Mouse (Mus musculus) C2C12 (cell line): ENCODE measurements around the gene Cabin1. TPM values are rescaled to one million over a fixed set of nuclear protein-coding genes. Genes with fewer than 3 reads are reported as not detected.

Experiments
- H3K27me3 ChIP-seq: one replicate; pipeline ENCODE4 v1.6.1; 2011; ENCODE audit not compliant: control insufficient read depth, insufficient read depth, insufficient read length
- H3K36me3 ChIP-seq: one replicate; pipeline ENCODE4 v1.6.1; 2011; ENCODE audit not compliant: control insufficient read depth, insufficient read depth
- H3K4me3 ChIP-seq: one replicate; pipeline ENCODE4 v1.5.1; 2011; ENCODE audit warnings: mild to moderate bottlenecking, control low read depth; ENCODE audit not compliant: poor library complexity, insufficient read depth, severe bottlenecking
- H3K79me2 ChIP-seq: one replicate; pipeline ENCODE4 v1.6.1; 2011; ENCODE audit not compliant: control insufficient read depth, insufficient read depth
- H3K79me3 ChIP-seq: one replicate; pipeline ENCODE4 v1.6.1; 2011; ENCODE audit warnings: low read depth, control low read depth
- H3ac ChIP-seq: one replicate; pipeline ENCODE3; 2011; ENCODE audit warnings: low read depth; ENCODE audit not compliant: control insufficient read depth, insufficient read length
- CEBPB ChIP-seq: IDR thresholded peaks from one replicate; pipeline ENCODE4 v1.6.1; 2011; ENCODE audit warnings: low read depth, mild to moderate bottlenecking, control low read depth, moderate library complexity
- CTCF ChIP-seq: IDR thresholded peaks from one replicate; pipeline ENCODE4 v1.5.1; 2011; ENCODE audit not compliant: control insufficient read depth, insufficient read depth, insufficient read length
- FOSL1 ChIP-seq: IDR thresholded peaks from one replicate; pipeline ENCODE4 v1.8.0; 2011; ENCODE audit warnings: mild to moderate bottlenecking, low read length; ENCODE audit not compliant: poor library complexity, insufficient read depth, severe bottlenecking
- MAX ChIP-seq: IDR thresholded peaks from one replicate; pipeline ENCODE4 v1.6.1; 2011; ENCODE audit warnings: mild to moderate bottlenecking, control low read depth
- MYOD1 ChIP-seq: IDR thresholded peaks from one replicate; pipeline ENCODE4 v1.6.1; 2011; ENCODE audit warnings: low read depth; ENCODE audit not compliant: control insufficient read depth, insufficient read length
- MYOG ChIP-seq: IDR thresholded peaks from one replicate; pipeline ENCODE4 v1.6.1; 2011; ENCODE audit not compliant: control insufficient read depth, insufficient read length; ENCODE audit errors: extremely low read depth
- USF1 ChIP-seq: IDR thresholded peaks from one replicate; pipeline ENCODE4 v1.6.1; 2011; ENCODE audit warnings: low read depth, mild to moderate bottlenecking, control low read depth, moderate library complexity
- polyA plus RNA-seq: library from polyadenylated mRNA; unstranded; fragments of >200 nt; fragmentation: generic; extraction: Trizol; gene quantifications from one replicate; pipeline ENCODE4 v1.2.1, GENCODE M21; 2012; ENCODE audit warnings: missing spikeins

Gene Cabin1
- polyA plus RNA-seq, 1 experiment = 24.5 TPM

DNA sequence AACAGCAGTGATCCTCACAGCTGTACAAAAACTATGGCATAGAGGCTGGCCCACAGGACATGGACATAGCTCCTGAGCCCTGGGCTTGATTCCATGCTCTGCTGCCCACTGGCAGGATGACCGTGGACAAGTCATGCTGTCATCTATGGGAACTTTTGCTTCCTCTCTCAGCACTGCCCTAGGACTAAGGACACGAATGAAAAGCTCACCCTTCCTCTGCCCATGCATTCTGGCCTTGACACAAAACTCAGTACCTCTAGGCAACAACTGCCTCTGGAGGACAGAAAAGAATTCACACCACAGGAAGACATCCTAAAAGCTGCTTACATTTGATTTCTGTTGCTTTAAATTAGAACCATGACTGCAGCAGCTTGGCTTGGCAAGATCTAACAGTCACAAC is 87.9 kb downstream of the Cabin1 start:
- H3K79me2 ChIP-seq = no peaks in the 10 kb centered on the region
- H3K36me3 ChIP-seq = peaks cover 27% of the 10 kb centered on the region
- TF ChIP-seq MYOD1 = no peak
- no peak for TF ChIP-seq CEBPB
- TF ChIP-seq MYOG = no peak
- no peak for TF ChIP-seq CTCF
- no peak for TF ChIP-seq USF1
- no peak overlapping the region for H3ac ChIP-seq
- H3K4me3 ChIP-seq = no peak overlapping the region
- H3K27me3 ChIP-seq = no peaks in the 10 kb centered on the region
- H3K79me3 ChIP-seq = no peaks in the 10 kb centered on the region

GRCm38 (mm10) chr10:75675594-75675993 is 88.5 kb downstream of the Cabin1 start:
- Histone ChIP-seq H3K79me3 (no peaks in the 10 kb centered on the region), H3K79me2 (no peaks in the 10 kb centered on the region), H3K27me3 (no peaks in the 10 kb centered on the region), H3ac (no peak overlapping the region), H3K36me3 (peaks cover 28% of the 10 kb centered on the region), H3K4me3 (no peak overlapping the region)
- TF ChIP-seq MAX = no peak
- TF ChIP-seq MYOG = no peak
- TF ChIP-seq FOSL1 = no peak
- no peak for TF ChIP-seq CTCF
- no peak for TF ChIP-seq MYOD1
- no peak for TF ChIP-seq USF1
- no peak for TF ChIP-seq CEBPB

- no peak for TF ChIP-seq CTCF
- no peak for TF ChIP-seq MYOD1
- TF ChIP-seq USF1 = no peak
- TF ChIP-seq CEBPB = no peak
- no peak for TF ChIP-seq FOSL1
- no peak for TF ChIP-seq MYOG
- peaks cover 2% of the 10 kb centered on the region for H3K79me3 ChIP-seq
- H3K36me3 ChIP-seq = peaks cover 9% of the 10 kb centered on the region
- H3K79me2 ChIP-seq = peaks cover 11% of the 10 kb centered on the region
- no peak overlapping the region for H3K4me3 ChIP-seq
- no peaks in the 10 kb centered on the region for H3K27me3 ChIP-seq
- no peak overlapping the region for H3ac ChIP-seq
Measured at GRCm38 (mm10) chr10:75669936-75670335, 94.2 kb downstream of the Cabin1 start.

GRCm38 (mm10) chr10:75667911-75668270 is 96.2 kb downstream of the Cabin1 start:
- Histone ChIP-seq H3ac (peak overlapping the region; percentile 56), H3K79me3 (peaks cover 2% of the 10 kb centered on the region), H3K36me3 (peaks cover 5% of the 10 kb centered on the region), H3K4me3 (peak overlapping the region; percentile 44), H3K27me3 (no peaks in the 10 kb centered on the region), H3K79me2 (peaks cover 11% of the 10 kb centered on the region)
- TF ChIP-seq USF1 (no peak), CEBPB (no peak), MYOD1 (no peak), FOSL1 (no peak), MYOG (no peak), CTCF (no peak), MAX (no peak)

DNA sequence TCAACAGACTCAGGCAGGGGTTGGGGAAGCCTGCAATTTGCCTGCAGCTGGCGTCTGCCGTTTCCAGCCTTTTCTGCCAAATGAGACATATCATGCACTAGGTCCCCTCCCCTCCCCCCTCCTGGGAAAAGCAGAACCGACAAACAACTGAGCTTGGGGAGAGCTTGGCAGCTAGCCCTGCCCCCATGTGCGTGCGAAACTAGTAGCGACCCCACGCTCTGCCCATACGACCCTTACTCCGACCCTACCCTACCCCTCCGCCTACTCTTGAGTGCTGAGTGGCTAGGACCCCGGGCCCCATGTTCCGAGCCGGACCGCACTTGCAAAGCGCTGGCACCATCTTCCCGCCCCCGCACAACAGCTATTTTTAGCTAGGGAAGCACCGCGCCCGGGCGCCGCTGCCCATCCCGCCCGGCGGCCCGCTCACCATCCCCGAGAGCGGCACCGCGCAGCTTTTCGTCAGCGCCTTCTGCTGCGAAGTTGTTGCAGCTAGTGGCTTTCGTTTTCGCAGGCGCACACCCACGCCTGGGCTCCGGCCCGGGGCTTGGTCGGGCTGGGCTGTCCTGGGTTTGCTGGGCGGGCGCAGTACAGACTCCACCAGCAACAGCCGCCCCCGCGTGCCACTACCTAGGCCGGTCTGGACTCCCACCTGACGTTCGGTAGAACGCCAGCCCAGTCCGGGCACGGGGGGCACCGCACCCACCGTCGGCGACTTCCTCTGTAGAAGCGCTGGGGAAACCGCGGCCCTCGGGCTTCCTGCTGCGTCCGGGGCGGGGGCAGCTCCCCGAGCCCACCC is 96.8 kb downstream of the Cabin1 start:
- Histone ChIP-seq H3K4me3 (peak overlapping the region; percentile 44), H3K79me3 (peaks cover 2% of the 10 kb centered on the region), H3K79me2 (peaks cover 11% of the 10 kb centered on the region), H3K36me3 (peaks cover 9% of the 10 kb centered on the region), H3ac (peak overlapping the region; percentile 56), H3K27me3 (no peaks in the 10 kb centered on the region)
- no peak for TF ChIP-seq MAX
- TF ChIP-seq MYOD1 = no peak
- TF ChIP-seq CTCF = no peak
- no peak for TF ChIP-seq USF1
- no peak for TF ChIP-seq FOSL1
- no peak for TF ChIP-seq CEBPB
- TF ChIP-seq MYOG = no peak
